ENCODE assay signal across 8 mouse cellular contexts in the genomic region with DNA sequence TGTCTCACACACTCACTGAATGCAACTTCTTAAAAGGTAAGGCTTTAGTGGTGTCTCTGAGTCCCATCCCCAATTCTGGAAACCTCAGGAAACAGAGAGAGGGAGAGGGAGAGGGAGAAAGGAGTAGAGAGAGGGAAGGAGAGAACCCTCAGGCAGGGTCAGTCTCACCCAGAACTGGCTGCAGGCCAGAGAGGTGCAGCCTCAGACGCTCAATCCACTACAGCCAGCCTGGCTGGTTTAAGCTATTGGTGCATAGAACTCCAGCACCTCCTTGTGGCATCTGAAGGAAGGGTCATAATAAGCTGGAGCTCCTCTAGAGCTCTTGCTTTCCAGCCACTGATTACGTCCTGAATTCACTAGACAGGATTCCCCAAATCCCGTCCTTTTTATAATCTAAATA. TPM values are rescaled to one million over a fixed set of nuclear protein-coding genes. Genes with fewer than 3 reads are reported as not detected.
DNase-seq lines count a peak whose midpoint lies in the region; ATAC-seq lines count a peak whose summit lies in the region.

No protein-coding gene starts in this region.

- no peak for ATAC-seq in forebrain, embryonic 12.5 days (ENCODE audit: low FRiP score)
- no peak for ATAC-seq in embryonic facial prominence, embryonic 13.5 days (ENCODE audit: insufficient number of reproducible peaks, insufficient read depth, low FRiP score, low TSS enrichment, low read depth)
- ATAC-seq in lung, embryonic 16.5 days (ENCODE audit: low read depth), result peak; percentile 69

- peak; percentile 49 for DNase-seq in forebrain, embryonic 10.5 days (ENCODE audit: extremely low spot score, low spot score)
- peak; percentile 86 for DNase-seq in adrenal gland, postnatal 14 days
- peak; percentile 78 to 85 for DNase-seq in heart, postnatal 10 days
- peak; percentile 87 to 90 for DNase-seq in kidney, postnatal 25 days
- peak; percentile 74 to 75 for DNase-seq in right cerebral cortex, postnatal 10 days (ENCODE audit: low spot score in 2 of 2)

- no peak overlapping the region for H3K4me3 ChIP-seq in forebrain, embryonic 10.5 days
- no peak overlapping the region for H3K4me3 ChIP-seq in forebrain, embryonic 12.5 days (replicated peaks)
- H3K4me3 ChIP-seq in embryonic facial prominence, embryonic 13.5 days, result no peak overlapping the region
- no peak overlapping the region for H3K4me3 ChIP-seq in lung, embryonic 16.5 days (ENCODE audit: low read length)

- intact Hi-C loops in heart, postnatal 10 days (cut with DNase I), result loop anchor here (1.0 kb wide), 1 partner anchor 26 kb away; no protein-coding TSS in a partner anchor

- no peak overlapping the region for H3K9ac ChIP-seq in forebrain, embryonic 12.5 days
- H3K9ac ChIP-seq in embryonic facial prominence, embryonic 13.5 days, result no peak overlapping the region
- no peak overlapping the region for H3K9ac ChIP-seq in lung, embryonic 16.5 days (ENCODE audit: low read length)

- H3K4me1 ChIP-seq in forebrain, embryonic 10.5 days, result peaks cover 18% of the 10 kb centered on the region
- peaks cover 7% of the 10 kb centered on the region for H3K4me1 ChIP-seq in forebrain, embryonic 12.5 days
- H3K4me1 ChIP-seq in embryonic facial prominence, embryonic 13.5 days, result peaks cover 32% of the 10 kb centered on the region
- peaks cover 24% of the 10 kb centered on the region for H3K4me1 ChIP-seq in lung, embryonic 16.5 days (replicated peaks; ENCODE audit: control insufficient read depth, insufficient read depth, low read length)

- no peak overlapping the region; the same call in 1 of the 2 replicates for H3K27ac ChIP-seq in forebrain, embryonic 10.5 days
- no peak overlapping the region for H3K27ac ChIP-seq in forebrain, embryonic 12.5 days
- H3K27ac ChIP-seq in embryonic facial prominence, embryonic 13.5 days, result 0 out of 2 replicates have a peak overlapping the region, but pooled peaks have one; percentile 3
- peak overlapping the region; percentile 60; the same call in 1 of the 2 replicates for H3K27ac ChIP-seq in lung, embryonic 16.5 days (ENCODE audit: low read length)

- no peaks in the 10 kb centered on the region for H3K9me3 ChIP-seq in forebrain, embryonic 10.5 days
- H3K9me3 ChIP-seq in forebrain, embryonic 12.5 days, result no peaks in the 10 kb centered on the region
- no peaks in the 10 kb centered on the region for H3K9me3 ChIP-seq in embryonic facial prominence, embryonic 13.5 days
- H3K9me3 ChIP-seq in lung, embryonic 16.5 days (ENCODE audit: control insufficient read depth, low read length), result no peaks in the 10 kb centered on the region

- H3K36me3 ChIP-seq in forebrain, embryonic 10.5 days (replicated peaks), result peaks cover 37% of the 10 kb centered on the region
- H3K36me3 ChIP-seq in forebrain, embryonic 12.5 days (replicated peaks), result peaks cover 36% of the 10 kb centered on the region
- peaks cover 41% of the 10 kb centered on the region for H3K36me3 ChIP-seq in embryonic facial prominence, embryonic 13.5 days
- peaks cover 6% of the 10 kb centered on the region for H3K36me3 ChIP-seq in lung, embryonic 16.5 days (ENCODE audit: control insufficient read depth, insufficient read depth, low read length)

- peaks cover 14% of the 10 kb centered on the region for H3K27me3 ChIP-seq in forebrain, embryonic 10.5 days (ENCODE audit: poor library complexity, severe bottlenecking)
- peaks cover 14% of the 10 kb centered on the region; the same call in 1 of the 2 replicates for H3K27me3 ChIP-seq in forebrain, embryonic 12.5 days
- no peaks in the 10 kb centered on the region for H3K27me3 ChIP-seq in embryonic facial prominence, embryonic 13.5 days
- no peaks in the 10 kb centered on the region for H3K27me3 ChIP-seq in lung, embryonic 16.5 days (ENCODE audit: control insufficient read depth, insufficient read depth, low read depth, low read length)

- WGBS in forebrain, embryonic 10.5 days, result 26% methylated on average over 3 of the region's 3 CpGs
- 22% methylated on average over 3 of the region's 3 CpGs for WGBS in forebrain, embryonic 12.5 days
- WGBS in embryonic facial prominence, embryonic 13.5 days, result 17% methylated on average over 3 of the region's 3 CpGs
- 11% methylated on average over 3 of the region's 3 CpGs for WGBS in lung, embryonic 16.5 days

- H3K4me2 ChIP-seq in forebrain, embryonic 12.5 days, result no peak overlapping the region
- H3K4me2 ChIP-seq in embryonic facial prominence, embryonic 13.5 days, result no peak overlapping the region
- no peak overlapping the region for H3K4me2 ChIP-seq in lung, embryonic 16.5 days (ENCODE audit: low read depth, low read length)

RNA-seq across cellular contexts. Expression of gene Tagln, which starts 1.0 kb away (rescaled TPM):
- polyA plus RNA-seq in forebrain, embryonic 10.5 days (2016; fragmentation: Nextera tagmentation; extraction: Ambion mirVana), result 18.6 and 20.7 TPM in 2 replicates
- polyA plus RNA-seq in forebrain, embryonic 12.5 days (2016; fragmentation: Nextera tagmentation; extraction: Ambion mirVana), result 10.4 and 16.7 TPM in 2 replicates
- total RNA-seq in adrenal gland, postnatal 14 days (2021), result 57.9 and 85.1 TPM in 2 replicates
- 25.3 and 27.7 TPM in 2 replicates for polyA plus RNA-seq in embryonic facial prominence, embryonic 13.5 days (2015; fragmentation: Nextera tagmentation; extraction: Ambion mirVana)
- 10 to 100 TPM; 72.1 to 90.1 TPM for total RNA-seq in heart, postnatal 10 days (2021)
- polyA plus RNA-seq in lung, embryonic 16.5 days (2015; fragmentation: Nextera tagmentation; extraction: Ambion mirVana), result 138 and 141 TPM in 2 replicates

RNA-seq across cellular contexts. Expression of gene Sidt2, which starts 18.2 kb away (rescaled TPM):
- 23.8 and 24.6 TPM in 2 replicates for polyA plus RNA-seq in forebrain, embryonic 10.5 days (2016; fragmentation: Nextera tagmentation; extraction: Ambion mirVana)
- 26.8 and 30.7 TPM in 2 replicates for polyA plus RNA-seq in forebrain, embryonic 12.5 days (2016; fragmentation: Nextera tagmentation; extraction: Ambion mirVana)
- 177 and 178 TPM in 2 replicates for total RNA-seq in adrenal gland, postnatal 14 days (2021)
- polyA plus RNA-seq in embryonic facial prominence, embryonic 13.5 days (2015; fragmentation: Nextera tagmentation; extraction: Ambion mirVana), result 42.0 and 46.0 TPM in 2 replicates
- total RNA-seq in heart, postnatal 10 days (2021), result 10 to 100 TPM; 71.5 to 75.4 TPM
- 33.6 and 35.9 TPM in 2 replicates for polyA plus RNA-seq in lung, embryonic 16.5 days (2015; fragmentation: Nextera tagmentation; extraction: Ambion mirVana)

RNA-seq across cellular contexts. Expression of gene Rnf214, which starts 30.2 kb away (rescaled TPM):
- polyA plus RNA-seq in forebrain, embryonic 10.5 days (2016; fragmentation: Nextera tagmentation; extraction: Ambion mirVana), result 57.9 and 65.5 TPM in 2 replicates
- polyA plus RNA-seq in forebrain, embryonic 12.5 days (2016; fragmentation: Nextera tagmentation; extraction: Ambion mirVana), result 92.3 and 96.8 TPM in 2 replicates
- total RNA-seq in adrenal gland, postnatal 14 days (2021), result 39.0 and 40.0 TPM in 2 replicates
- polyA plus RNA-seq in embryonic facial prominence, embryonic 13.5 days (2015; fragmentation: Nextera tagmentation; extraction: Ambion mirVana), result 68.8 and 70.4 TPM in 2 replicates
- total RNA-seq in heart, postnatal 10 days (2021), result 10 to 100 TPM; 33.5 to 35.9 TPM
- 50.4 and 51.3 TPM in 2 replicates for polyA plus RNA-seq in lung, embryonic 16.5 days (2015; fragmentation: Nextera tagmentation; extraction: Ambion mirVana)

RNA-seq across cellular contexts. Expression of gene Pcsk7, which starts 30.6 kb away (rescaled TPM):
- polyA plus RNA-seq in forebrain, embryonic 10.5 days (2016; fragmentation: Nextera tagmentation; extraction: Ambion mirVana), result 17.8 TPM in 2 replicates
- 21.7 TPM in 2 replicates for polyA plus RNA-seq in forebrain, embryonic 12.5 days (2016; fragmentation: Nextera tagmentation; extraction: Ambion mirVana)
- 26.6 and 28.4 TPM in 2 replicates for total RNA-seq in adrenal gland, postnatal 14 days (2021)
- 22.6 and 23.7 TPM in 2 replicates for polyA plus RNA-seq in embryonic facial prominence, embryonic 13.5 days (2015; fragmentation: Nextera tagmentation; extraction: Ambion mirVana)
- total RNA-seq in heart, postnatal 10 days (2021), result 10 to 100 TPM; 23.5 to 27.2 TPM
- 23.0 and 26.6 TPM in 2 replicates for polyA plus RNA-seq in lung, embryonic 16.5 days (2015; fragmentation: Nextera tagmentation; extraction: Ambion mirVana)

Comparison
In these comparisons a context has a peak if more than half of its experiments do, and no peak if none do; other contexts are left out.
1. H3K27ac ChIP-seq: peak in embryonic facial prominence, embryonic 13.5 days (single experiment) and lung, embryonic 16.5 days (single experiment); none in forebrain, embryonic 10.5 days (single experiment) and forebrain, embryonic 12.5 days (single experiment).
2. Peak in every context shown above with its lines, with median percentiles within 50 percentile points of each other: DNase-seq.